Mouse (Mus musculus) hindbrain, embryonic 16.5 days (tissue): Measurements from ENCODE around the gene Meis1. TPM values are rescaled to one million over a fixed set of nuclear protein-coding genes. Genes with fewer than 3 reads are reported as not detected.

ENCODE experiments used
- ATAC-seq: fragments of 200-750 bp; cut with Nextera tagmentation; 2 replicates; pipeline ENCODE4 v1.8.0; 2017; ENCODE audit warnings: moderate TSS enrichment, moderate library complexity
- H3K27ac ChIP-seq: fragments of 300-500 bp; sonication (generic); 2 replicates; pipeline ENCODE4 v1.5.1; 2014; ENCODE audit warnings: low read depth, mild to moderate bottlenecking, control low read depth, low read length, moderate library complexity
- H3K27me3 ChIP-seq: fragments of 300-500 bp; sonication (generic); replicated peaks from 2 replicates; pipeline ENCODE4 v1.6.1; 2014; ENCODE audit warnings: low read length; ENCODE audit not compliant: control insufficient read depth, insufficient read depth
- H3K36me3 ChIP-seq: fragments of 300-500 bp; sonication (generic); 2 replicates; pipeline ENCODE4 v1.6.1; 2014; ENCODE audit warnings: mild to moderate bottlenecking, low read length, moderate library complexity, mixed read lengths; ENCODE audit not compliant: control insufficient read depth, insufficient read depth
- H3K4me1 ChIP-seq: fragments of 300-500 bp; sonication (generic); 2 replicates; pipeline ENCODE4 v1.6.1; 2014; ENCODE audit warnings: low read depth, low read length; ENCODE audit not compliant: control insufficient read depth, insufficient read depth
- H3K4me2 ChIP-seq: fragments of 300-500 bp; sonication (generic); 2 replicates; pipeline ENCODE4 v1.6.1; 2014; ENCODE audit warnings: mild to moderate bottlenecking, low read length, control low read depth, moderate library complexity
- H3K4me3 ChIP-seq: fragments of 300-500 bp; sonication (generic); 2 replicates; pipeline ENCODE4 v1.5.1; 2014; ENCODE audit warnings: mild to moderate bottlenecking, low read length, control low read depth, moderate library complexity
- H3K9ac ChIP-seq: fragments of 300-500 bp; sonication (generic); 2 replicates; pipeline ENCODE4 v1.6.1; 2014; ENCODE audit warnings: low read depth, mild to moderate bottlenecking, control low read depth, low read length, moderate library complexity
- H3K9me3 ChIP-seq: fragments of 300-500 bp; sonication (generic); 2 replicates; pipeline ENCODE4 v1.6.1; 2014; ENCODE audit warnings: mild to moderate bottlenecking, low read length, moderate library complexity; ENCODE audit not compliant: control insufficient read depth
- WGBS: fragments of 180-500 bp; shearing (Covaris S2); extraction: QIAGEN DNeasy Blood & Tissue Kit; methylation state at CpG from one replicate; pipeline ENCODE4 v1.1.7; 2014; 5-methylcytosine and 5-hydroxymethylcytosine counted together
- polyA plus RNA-seq: library from polyadenylated mRNA; unstranded; fragments of >200 nt; fragmentation: Nextera tagmentation; extraction: Ambion mirVana; gene quantifications from 2 replicates; pipeline ENCODE4 v1.2.1, GENCODE M21; 2015

The Meis1 gene
- polyA plus RNA-seq, 1 experiment from 2014 or later = 183 TPM

GRCm38 (mm10) chr11:18996767-18997166 lies 22.0 kb downstream of the Meis1 start:
- Histone ChIP-seq H3K36me3 (peaks cover 3% of the 10 kb centered on the region; the same call in 1 of the 2 replicates), H3K4me3 (no peak overlapping the region), H3K9me3 (no peaks in the 10 kb centered on the region)

GRCm38 (mm10) chr11:18996289-18996688 lies 22.5 kb downstream of the Meis1 start:
- Histone ChIP-seq H3K9me3 (no peaks in the 10 kb centered on the region), H3K27ac (no peak overlapping the region), H3K36me3 (peaks cover 3% of the 10 kb centered on the region), H3K4me3 (no peak overlapping the region), H3K27me3 (no peaks in the 10 kb centered on the region), H3K4me1 (peaks cover 3% of the 10 kb centered on the region), H3K4me2 (no peak overlapping the region), H3K9ac (no peak overlapping the region)
- ATAC-seq = no peak
- 100% methylated on average over 2 of the region's 2 CpGs for WGBS

More at GRCm38 (mm10) chr11:18996767-18997166, 22.0 kb downstream of the Meis1 start:
- H3K27ac ChIP-seq = no peak overlapping the region
- no peaks in the 10 kb centered on the region for H3K4me1 ChIP-seq
- ATAC-seq = no peak
- 89% methylated on average over 4 of the region's 4 CpGs for WGBS
- no peak overlapping the region for H3K4me2 ChIP-seq
- no peaks in the 10 kb centered on the region for H3K27me3 ChIP-seq
- no peak overlapping the region for H3K9ac ChIP-seq

- H3K4me2 ChIP-seq = no peak overlapping the region
- no peaks in the 10 kb centered on the region for H3K27me3 ChIP-seq
- H3K27ac ChIP-seq = peak overlapping the region; percentile 14; the same call in 1 of the 2 replicates
- no peak overlapping the region for H3K4me3 ChIP-seq
- H3K4me1 ChIP-seq = peaks cover 22% of the 10 kb centered on the region
- no peaks in the 10 kb centered on the region for H3K9me3 ChIP-seq
- H3K36me3 ChIP-seq = peaks cover 5% of the 10 kb centered on the region
- no peak for ATAC-seq
- WGBS = 50% methylated on average over 6 of the region's 6 CpGs
- H3K9ac ChIP-seq = no peak overlapping the region
These were observed 26.0 kb downstream of the Meis1 start for GRCm38 (mm10) chr11:18992796-18993195.

GRCm38 (mm10) chr11:18990244-18990677 lies 28.5 kb downstream of the Meis1 start:
- Histone ChIP-seq H3K4me1 (peaks cover 24% of the 10 kb centered on the region), H3K36me3 (peaks cover 6% of the 10 kb centered on the region), H3K4me2 (peak overlapping the region; percentile 11)

GRCm38 (mm10) chr11:18989669-18990243 lies 29.0 kb downstream of the Meis1 start:
- Histone ChIP-seq H3K9ac (peak overlapping the region; percentile 11; the same call in 1 of the 2 replicates), H3K4me1 (peaks cover 24% of the 10 kb centered on the region), H3K36me3 (peaks cover 6% of the 10 kb centered on the region), H3K4me2 (peak overlapping the region; percentile 11; the same call in 1 of the 2 replicates), H3K4me3 (no peak overlapping the region), H3K9me3 (no peaks in the 10 kb centered on the region), H3K27ac (peak overlapping the region; percentile 49), H3K27me3 (no peaks in the 10 kb centered on the region)
- peak; percentile 29 for ATAC-seq
- 14% methylated on average over 6 of the region's 6 CpGs for WGBS

More at GRCm38 (mm10) chr11:18990244-18990677, 28.5 kb downstream of the Meis1 start:
- H3K27ac ChIP-seq = peak overlapping the region; percentile 49
- 18% methylated on average over 6 of the region's 6 CpGs for WGBS
- ATAC-seq = peak; percentile 48
- H3K9ac ChIP-seq = no peak overlapping the region
- no peak overlapping the region for H3K4me3 ChIP-seq
- H3K27me3 ChIP-seq = no peaks in the 10 kb centered on the region
- H3K9me3 ChIP-seq = no peaks in the 10 kb centered on the region

- no peak overlapping the region for H3K9ac ChIP-seq
- H3K9me3 ChIP-seq = no peaks in the 10 kb centered on the region
- 40% methylated on average over 4 of the region's 4 CpGs for WGBS
- H3K4me2 ChIP-seq = no peak overlapping the region
- no peak overlapping the region for H3K4me3 ChIP-seq
- peaks cover 6% of the 10 kb centered on the region for H3K36me3 ChIP-seq
- H3K27ac ChIP-seq = no peak overlapping the region
- peaks cover 24% of the 10 kb centered on the region for H3K4me1 ChIP-seq
- H3K27me3 ChIP-seq = no peaks in the 10 kb centered on the region
- ATAC-seq = no peak
These were observed 30.0 kb downstream of the Meis1 start for GRCm38 (mm10) chr11:18988637-18989263.

- no peak overlapping the region for H3K4me3 ChIP-seq
- peaks cover 6% of the 10 kb centered on the region; the same call in 1 of the 2 replicates for H3K36me3 ChIP-seq
- WGBS = 62% methylated on average over 2 of the region's 2 CpGs
- no peaks in the 10 kb centered on the region for H3K9me3 ChIP-seq
- H3K27ac ChIP-seq = no peak overlapping the region
- no peaks in the 10 kb centered on the region for H3K27me3 ChIP-seq
- no peak for ATAC-seq
- no peak overlapping the region for H3K4me2 ChIP-seq
- peaks cover 17% of the 10 kb centered on the region for H3K4me1 ChIP-seq
- no peak overlapping the region for H3K9ac ChIP-seq
These were observed 35.0 kb downstream of the Meis1 start for GRCm38 (mm10) chr11:18983813-18984212.

GRCm38 (mm10) chr11:18983294-18983693 lies 35.5 kb downstream of the Meis1 start:
- ATAC-seq = peak; percentile 28; the same call in 1 of the 2 replicates
- peaks cover 6% of the 10 kb centered on the region; the same call in 1 of the 2 replicates for H3K36me3 ChIP-seq
- H3K4me2 ChIP-seq = no peak overlapping the region
- H3K4me1 ChIP-seq = peaks cover 17% of the 10 kb centered on the region
- H3K27me3 ChIP-seq = no peaks in the 10 kb centered on the region
- no peak overlapping the region for H3K4me3 ChIP-seq
- WGBS = 42% methylated on average over 7 of the region's 7 CpGs
- H3K27ac ChIP-seq = no peak overlapping the region
- H3K9ac ChIP-seq = no peak overlapping the region
- H3K9me3 ChIP-seq = no peaks in the 10 kb centered on the region

GRCm38 (mm10) chr11:18982331-18982730 lies 36.5 kb downstream of the Meis1 start:
- no peaks in the 10 kb centered on the region for H3K27me3 ChIP-seq
- WGBS = 19% methylated on average over 3 of the region's 3 CpGs
- H3K27ac ChIP-seq = no peak overlapping the region
- no peak overlapping the region for H3K9ac ChIP-seq
- no peak overlapping the region for H3K4me3 ChIP-seq
- no peak overlapping the region for H3K4me2 ChIP-seq
- peaks cover 17% of the 10 kb centered on the region for H3K4me1 ChIP-seq
- ATAC-seq = 0 out of 2 replicates have a peak, but pooled peaks have one; percentile 25
- peaks cover under 1% of the 10 kb centered on the region; the same call in 1 of the 2 replicates for H3K36me3 ChIP-seq
- H3K9me3 ChIP-seq = no peaks in the 10 kb centered on the region
